Mouse (Mus musculus): ENCODE measurements around the gene Fosl1.
"Not testable (repeated sequence)": the region's sequence is repeated elsewhere in the genome, so short reads cannot be mapped to it uniquely, and the experiment has no call there.

The Fosl1 gene

DNA sequence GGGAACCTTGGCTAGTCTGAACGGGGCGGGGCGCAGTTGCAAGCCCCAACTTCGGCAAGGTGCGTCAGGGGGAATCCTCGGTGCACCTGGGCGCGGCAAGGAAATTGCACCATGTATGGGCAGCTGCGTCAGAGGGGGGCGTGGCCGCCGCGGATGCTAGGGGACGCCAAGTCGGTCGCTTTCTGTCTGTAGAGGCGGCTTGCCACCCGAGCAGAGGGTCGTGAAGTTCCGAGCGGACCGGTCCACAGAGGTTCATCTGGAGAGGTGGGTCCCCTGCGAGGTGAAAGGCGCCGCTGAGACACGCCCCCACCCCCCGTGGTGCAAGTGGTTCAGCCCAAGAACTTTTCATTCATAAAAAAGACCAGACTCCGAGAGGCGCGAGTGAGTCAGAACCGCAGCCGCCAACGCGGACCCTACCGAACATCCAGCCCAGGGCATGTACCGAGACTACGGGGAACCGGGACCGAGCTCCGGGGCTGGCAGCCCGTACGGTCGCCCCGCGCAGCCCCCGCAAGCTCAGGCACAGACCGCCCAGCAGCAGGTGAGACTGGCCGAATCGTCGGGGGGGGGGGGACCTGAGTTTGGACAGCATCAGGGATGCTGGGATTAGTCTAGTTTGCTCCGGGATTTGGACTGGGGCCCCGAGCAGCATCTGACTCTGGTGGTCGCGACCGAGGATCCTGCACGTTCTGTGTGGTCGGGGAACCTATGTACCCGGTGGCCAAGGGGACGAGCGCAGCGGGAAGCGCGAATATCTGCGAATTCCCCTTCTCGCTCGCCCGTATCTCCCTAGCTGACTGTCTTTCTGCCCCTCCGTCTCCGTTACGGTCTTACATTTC lies at the start of gene Fosl1:
Fosl1 (plus strand) TSS at position 33 of the 839 bp plus-strand sequence.
- in situ Hi-C loops (cut with MboI; ENCODE audit: unreplicated experiment in 2 of 2), result no loop called here

DNA sequence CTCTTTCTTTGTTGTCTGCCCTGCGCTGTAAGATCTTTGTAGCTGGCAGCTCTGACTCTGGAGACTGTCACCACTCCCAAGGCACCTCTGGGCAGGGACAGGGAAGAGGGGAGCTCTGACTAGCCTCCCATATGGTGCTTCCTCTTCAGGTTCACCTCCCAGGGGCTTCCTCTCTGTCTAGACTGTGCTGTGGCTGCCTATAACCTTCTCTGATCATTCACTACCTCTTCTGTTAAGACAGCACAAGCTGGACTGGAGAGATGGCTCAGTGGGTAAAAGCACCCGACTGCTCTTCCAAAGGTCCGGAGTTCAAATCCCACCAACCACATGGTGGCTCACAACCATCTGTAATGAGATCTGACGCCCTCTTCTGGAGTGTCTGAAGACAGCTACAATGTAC lies 46.3 kb upstream of the Fosl1 start:
- in situ Hi-C loops (cut with MboI; ENCODE audit: unreplicated experiment in 2 of 2), result not testable (repeated sequence)

DNA sequence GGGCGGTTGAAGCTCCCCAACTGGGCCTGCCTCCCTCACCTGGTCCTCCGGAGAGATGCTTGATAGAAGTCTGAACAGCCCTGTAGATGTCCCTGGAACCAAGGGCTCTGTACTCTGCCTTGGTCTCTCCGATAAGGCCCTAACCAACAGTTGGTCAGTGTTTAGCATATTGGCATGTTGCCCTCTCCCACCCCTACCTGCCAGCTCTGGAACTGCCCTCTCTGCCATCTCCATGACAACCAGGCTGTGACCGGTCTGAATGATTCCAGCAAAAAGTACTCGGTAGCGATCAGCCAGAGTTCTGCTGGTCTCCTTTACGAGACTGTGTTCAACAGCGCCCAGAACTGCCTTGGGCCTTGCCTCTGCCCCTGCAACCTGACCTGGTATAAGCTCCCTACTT lies 45.1 kb upstream of the Fosl1 start, which contains the start of gene Tsga10ip:
Tsga10ip (minus strand) TSS at position 234 of the 400 bp plus-strand sequence.
- in situ Hi-C loops (cut with MboI; ENCODE audit: unreplicated experiment in 2 of 2), result no loop called here

DNA sequence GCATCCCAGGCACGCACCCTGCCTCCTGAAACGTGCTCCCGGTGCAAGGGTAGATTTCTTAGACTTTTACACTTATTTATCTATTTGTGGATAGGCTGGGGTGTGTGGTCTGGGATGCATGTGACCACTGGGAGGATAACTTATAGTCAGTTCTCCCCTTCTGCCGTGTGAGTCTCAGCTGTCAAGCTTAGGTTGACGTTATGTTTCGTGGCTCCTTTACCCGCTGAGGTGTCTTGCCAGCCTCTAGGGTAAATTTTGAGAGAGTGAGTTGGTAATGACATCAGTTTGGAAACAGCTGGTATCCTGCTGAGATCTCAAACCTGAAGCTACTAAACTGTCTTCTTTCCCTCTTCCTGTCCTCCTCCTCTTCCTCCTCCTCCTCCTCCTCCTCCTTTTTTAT lies 41.4 kb upstream of the Fosl1 start:
- in situ Hi-C loops (cut with MboI; ENCODE audit: unreplicated experiment in 2 of 2), result loop anchor here in 1 of 2 experiments (5.0 kb wide), 1 partner anchor 69 kb away; the partner anchor contains the start of gene Catsper1

DNA sequence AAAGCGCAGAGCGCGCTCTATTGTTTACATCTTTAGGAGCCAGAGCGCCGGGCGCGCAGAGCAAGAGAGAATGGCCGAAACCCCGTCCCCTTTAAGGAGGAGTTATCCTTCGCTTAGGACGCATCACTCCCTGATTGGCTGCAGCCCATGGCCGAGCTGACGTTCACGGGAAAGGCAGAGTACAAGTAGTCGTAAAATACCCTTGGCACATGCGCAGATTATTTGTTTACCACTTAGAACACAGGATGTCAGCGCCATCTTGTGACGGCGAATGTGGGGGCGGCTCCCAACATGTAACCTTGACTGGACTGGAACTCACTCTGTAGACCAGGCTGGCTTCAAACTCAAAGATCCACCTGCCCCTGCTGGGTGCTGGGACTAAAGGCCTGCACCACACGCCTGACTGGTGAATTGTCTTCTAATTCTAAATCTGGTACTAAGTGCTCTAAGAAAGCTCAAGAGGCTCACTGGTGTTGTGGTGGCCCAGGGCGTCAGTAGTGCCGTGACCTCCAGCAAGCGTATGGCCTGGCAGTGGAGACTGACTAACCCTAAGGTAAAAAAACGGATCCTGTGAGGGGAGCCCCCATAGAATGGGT lies 40.7 kb upstream of the Fosl1 start:
- in situ Hi-C loops (cut with MboI; ENCODE audit: unreplicated experiment in 2 of 2), result loop anchor here in 1 of 2 experiments (5.0 kb wide), 1 partner anchor 69 kb away; the partner anchor contains the start of gene Catsper1

DNA sequence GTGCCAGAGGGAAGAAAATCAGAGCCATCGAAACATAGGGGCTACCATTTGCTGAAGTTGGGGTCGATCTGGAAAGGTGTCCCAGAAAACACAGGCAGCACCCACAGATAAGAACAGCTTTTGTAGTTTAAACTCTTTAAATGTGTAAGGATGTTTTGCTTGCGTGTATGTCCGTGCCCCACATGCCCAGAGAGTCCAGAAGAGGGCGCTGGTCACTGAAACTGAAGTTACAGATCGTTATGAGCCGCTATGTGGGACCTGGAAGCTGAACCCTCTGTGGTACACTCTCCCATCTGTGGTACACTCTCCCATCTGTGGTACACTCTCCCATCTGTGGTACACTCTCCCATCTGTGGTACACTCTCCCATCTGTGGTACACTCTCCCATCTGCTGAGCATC lies 40.2 kb upstream of the Fosl1 start:
- in situ Hi-C loops (cut with MboI; ENCODE audit: unreplicated experiment in 2 of 2), result loop anchor here in 1 of 2 experiments (5.0 kb wide), 1 partner anchor 70 kb away; the partner anchor contains the start of gene Catsper1

DNA sequence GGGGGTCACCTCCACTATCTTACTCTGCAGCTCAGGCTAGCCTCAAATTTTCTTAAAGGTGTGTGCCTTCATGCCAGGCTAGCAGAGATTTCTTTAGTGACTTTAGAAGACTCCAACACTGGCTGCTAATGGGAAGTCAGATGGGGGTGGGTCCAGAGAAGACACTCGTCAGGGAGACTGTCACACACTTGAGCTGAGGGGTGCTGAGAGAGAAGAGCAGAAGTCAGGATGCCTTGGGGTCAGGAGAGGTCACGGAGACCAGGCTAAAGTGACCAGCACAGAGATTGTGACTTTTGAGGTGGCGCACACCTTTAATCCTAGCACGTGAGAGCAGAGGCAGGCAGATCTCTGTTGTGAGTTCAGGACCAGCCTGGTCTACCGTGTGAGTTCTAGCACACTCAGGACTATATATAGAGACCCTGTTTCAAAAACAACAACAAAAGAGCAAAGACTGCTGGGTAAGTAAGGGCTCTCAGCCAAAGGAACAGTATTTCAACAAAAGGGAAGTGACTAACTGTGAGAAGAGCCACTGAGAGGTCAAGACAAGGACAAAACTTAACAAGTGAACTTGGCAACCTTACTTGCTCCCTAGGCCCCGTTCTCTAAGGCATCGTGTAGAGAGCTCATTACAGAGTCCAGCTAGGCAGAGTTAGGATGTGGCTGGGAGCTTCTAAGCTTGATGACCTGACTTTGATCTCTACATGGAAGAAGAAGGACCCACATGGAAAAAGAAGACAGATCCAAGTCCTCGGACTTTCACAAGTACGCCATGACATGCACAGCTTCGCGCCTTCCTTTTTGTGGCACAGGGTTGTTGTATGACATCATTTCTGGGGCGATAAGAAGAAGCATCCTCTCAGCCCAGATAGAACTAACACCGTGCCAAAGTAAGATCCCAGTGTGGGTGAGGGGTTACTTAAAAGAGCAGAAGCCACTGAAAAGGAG lies 39.0 kb upstream of the Fosl1 start:
- in situ Hi-C loops (cut with MboI; ENCODE audit: unreplicated experiment in 2 of 2), result loop anchor here in 1 of 2 experiments (5.0 kb wide), 1 partner anchor 71 kb away; the partner anchor contains the start of gene Catsper1

DNA sequence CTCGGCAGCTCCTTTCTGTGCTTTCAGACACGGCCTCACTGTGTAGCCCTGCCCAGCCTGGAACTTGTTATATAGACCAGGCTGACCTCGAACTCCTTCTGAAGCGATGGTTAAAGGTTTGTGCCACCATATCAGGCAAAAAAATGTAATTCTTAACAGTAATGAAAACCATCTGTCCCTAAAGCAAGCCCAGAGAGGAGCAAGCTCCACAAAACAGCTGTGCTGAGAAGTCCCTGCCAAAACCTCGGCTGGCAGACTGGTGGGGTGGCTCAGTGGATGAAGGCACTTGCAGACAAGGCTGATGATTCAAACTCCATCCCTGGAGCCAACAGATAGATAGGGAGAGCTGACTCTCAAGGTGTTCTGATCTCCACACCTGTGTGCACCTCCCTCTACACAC lies 38.3 kb upstream of the Fosl1 start:
- in situ Hi-C loops (cut with MboI; ENCODE audit: unreplicated experiment in 2 of 2), result loop anchor here in 1 of 2 experiments (5.0 kb wide), 1 partner anchor 72 kb away; the partner anchor contains the start of gene Catsper1

DNA sequence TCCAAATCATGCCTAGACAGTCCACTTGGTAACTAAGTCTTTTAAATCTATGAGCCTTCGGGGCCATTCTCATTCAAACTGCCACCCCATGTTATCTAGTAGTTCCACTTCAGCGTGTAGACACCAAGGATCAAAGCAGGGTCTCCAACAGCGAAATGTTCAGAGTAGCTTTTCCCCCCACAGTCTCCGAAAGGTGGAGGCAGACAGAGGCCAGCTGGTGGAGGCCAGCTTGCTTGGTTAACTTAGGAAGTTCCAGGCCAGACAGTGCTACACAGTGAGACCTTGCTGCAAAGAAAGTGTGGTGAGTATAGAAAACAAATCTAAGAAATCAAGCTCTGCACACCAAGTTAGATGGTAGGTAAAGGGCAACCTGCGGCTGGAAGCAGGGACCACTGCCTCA lies 36.7 kb upstream of the Fosl1 start:
- in situ Hi-C loops (cut with MboI; ENCODE audit: unreplicated experiment in 2 of 2), result no loop called here

DNA sequence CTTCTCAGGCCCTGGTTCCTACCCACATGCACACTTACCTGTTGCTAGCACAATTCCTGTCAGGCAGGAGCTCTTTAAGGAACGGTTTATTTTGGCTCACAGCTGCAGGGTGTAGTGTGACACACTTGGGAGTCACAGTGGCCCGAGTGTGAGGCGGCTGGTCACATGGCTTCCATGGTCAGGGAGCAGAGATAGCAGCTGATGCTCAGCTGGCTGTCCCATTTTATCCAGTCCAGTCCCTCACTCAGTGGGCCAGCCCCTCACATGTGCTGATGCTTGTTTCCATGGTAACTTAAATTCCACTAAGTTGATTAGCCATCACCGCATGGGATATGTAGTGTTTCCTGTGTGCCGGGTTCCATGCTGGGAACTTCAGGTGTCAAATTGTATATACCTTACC lies 35.4 kb upstream of the Fosl1 start:
- in situ Hi-C loops (cut with MboI; ENCODE audit: unreplicated experiment in 2 of 2), result no loop called here

DNA sequence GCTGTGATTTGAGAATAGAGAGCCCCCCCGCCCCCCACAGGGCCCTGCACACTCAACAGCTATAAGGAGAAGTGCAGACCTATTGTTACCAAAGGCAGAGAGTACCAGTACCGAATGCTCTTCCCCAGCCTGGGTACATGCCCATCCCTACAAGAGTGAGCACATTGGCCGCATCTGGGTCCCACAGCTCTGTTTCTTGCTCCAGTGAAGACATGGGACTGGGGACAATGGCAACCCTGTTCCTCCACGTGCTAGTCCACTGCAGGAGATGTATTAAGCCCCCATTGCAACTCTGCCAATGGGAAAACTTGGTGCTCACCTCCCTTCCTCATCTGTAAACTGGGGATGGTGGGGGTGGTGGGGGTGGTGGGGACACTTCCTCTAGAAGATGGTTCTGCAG lies 33.5 kb upstream of the Fosl1 start:
- in situ Hi-C loops (cut with MboI; ENCODE audit: unreplicated experiment in 2 of 2), result no loop called here

DNA sequence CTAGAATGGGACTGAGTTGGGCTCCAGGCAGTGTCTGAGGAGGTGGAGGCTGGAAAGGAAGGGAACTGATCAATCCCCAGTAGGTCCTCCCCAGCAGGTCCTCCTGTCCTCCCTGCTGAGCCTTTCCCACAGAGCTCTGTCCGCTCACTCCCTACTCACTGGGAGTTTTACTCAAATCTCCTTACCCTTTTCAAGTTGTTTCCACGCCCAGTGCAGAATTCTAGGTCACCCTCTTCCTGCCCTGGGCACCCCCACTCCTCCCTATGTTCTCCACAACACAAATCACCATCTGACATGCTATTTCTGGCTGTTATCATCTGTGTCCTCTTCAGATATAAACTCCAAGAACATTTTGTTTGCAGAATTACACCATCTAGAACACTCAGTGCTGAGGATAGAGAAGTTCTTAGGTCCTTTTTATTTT lies 32.8 kb upstream of the Fosl1 start:
- in situ Hi-C loops (cut with MboI; ENCODE audit: unreplicated experiment in 2 of 2), result no loop called here

DNA sequence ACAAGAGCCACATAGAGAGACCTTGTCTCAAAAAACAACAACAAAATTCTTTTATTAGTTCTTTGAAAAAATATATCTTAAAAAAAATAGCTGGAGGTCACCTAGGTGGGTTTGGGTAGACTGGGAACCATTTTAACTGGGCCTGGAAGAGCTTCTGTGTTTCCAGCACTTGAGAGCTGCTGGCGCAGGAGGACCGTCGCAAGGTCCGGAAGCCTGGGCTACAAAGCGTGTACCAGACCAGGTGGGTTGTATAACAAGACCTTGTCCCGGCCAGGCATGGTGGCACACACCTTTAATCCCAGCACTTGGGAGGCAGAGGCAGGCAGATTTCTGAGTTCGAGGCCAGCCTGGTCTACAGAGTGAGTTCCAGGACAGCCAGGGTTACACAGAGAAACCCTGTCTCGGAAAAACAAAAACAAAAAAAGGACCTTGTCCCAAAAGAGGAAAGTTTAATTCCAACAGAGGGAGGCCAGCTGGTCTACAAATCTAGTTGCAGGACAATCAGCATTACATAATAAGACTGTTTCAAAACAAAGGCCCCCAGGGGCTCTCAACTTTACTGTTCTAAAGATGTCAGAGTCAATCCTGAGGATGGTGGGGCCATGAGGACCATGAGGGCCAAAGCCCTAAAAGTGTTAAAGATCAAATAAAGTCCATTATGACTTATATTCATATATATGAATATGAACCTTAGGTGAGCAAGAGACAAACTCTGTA lies 28.4 kb upstream of the Fosl1 start:
- in situ Hi-C loops (cut with MboI; ENCODE audit: unreplicated experiment in 2 of 2), result no loop called here

DNA sequence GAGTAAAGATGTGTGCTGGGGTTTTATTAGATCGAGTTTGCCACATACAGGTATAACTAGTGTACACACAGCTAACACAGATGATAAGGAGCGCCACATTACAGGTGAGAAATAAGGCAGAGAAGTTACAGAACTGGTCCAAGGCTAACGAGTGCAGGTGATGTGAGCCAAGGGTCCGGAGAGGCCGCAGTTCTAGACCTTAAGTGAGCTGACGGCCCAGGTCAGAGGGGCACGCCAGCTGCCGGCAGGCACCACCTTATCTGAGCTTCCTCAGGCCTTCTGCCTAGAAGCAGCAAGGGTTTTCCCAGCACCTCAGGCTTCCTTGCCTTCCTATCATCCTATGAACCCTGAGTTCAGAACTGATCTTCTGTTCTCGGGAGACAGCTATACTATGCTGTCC lies 27.7 kb upstream of the Fosl1 start:
- in situ Hi-C loops (cut with MboI; ENCODE audit: unreplicated experiment in 2 of 2), result loop anchor here in 1 of 2 experiments (10.0 kb wide), 1 partner anchor 45 kb away; no protein-coding TSS in a partner anchor

DNA sequence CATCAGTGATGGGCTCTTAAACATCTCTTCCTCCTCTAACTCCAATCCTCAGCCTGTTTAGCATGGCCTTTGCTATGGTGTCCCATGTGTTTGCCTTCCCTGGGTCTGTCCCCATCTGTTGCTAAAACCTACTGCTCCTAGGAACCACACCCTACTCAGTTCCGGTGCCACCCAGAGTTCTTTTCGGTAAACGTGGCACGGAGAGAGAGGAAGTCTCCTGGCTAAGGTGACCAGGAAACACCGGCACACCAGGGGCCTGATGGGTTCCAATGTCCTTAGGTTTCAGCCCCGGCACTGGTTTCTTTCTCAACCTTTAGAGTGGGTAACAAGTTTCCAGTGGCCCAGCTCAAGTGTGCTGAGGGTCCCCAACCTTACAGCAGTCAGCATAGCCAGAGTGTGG lies 26.8 kb upstream of the Fosl1 start:
- in situ Hi-C loops (cut with MboI; ENCODE audit: unreplicated experiment in 2 of 2), result loop anchor here in 1 of 2 experiments (10.0 kb wide), 1 partner anchor 46 kb away; no protein-coding TSS in a partner anchor

DNA sequence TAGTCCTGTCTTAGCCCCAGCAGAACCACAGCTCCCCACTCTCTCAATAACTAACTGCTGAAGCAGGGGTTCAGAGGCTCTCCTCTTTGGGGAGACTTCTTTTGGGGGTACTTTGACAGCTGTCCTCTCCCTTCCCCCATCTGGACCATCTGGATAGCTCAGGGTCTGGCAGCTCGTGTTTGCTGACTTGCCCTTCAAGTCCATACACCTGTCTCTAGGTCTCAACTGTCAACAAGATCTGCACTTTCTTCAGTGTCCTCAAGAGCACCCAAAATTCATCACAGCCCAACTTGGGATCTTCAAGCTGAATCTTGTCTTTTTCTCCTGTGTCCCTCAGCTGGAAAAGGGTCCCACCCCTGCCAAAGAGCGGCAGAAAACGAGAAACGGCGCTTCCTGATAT lies 25.6 kb upstream of the Fosl1 start:
- in situ Hi-C loops (cut with MboI; ENCODE audit: unreplicated experiment in 2 of 2), result loop anchor here in 1 of 2 experiments (10.0 kb wide), 1 partner anchor 47 kb away; no protein-coding TSS in a partner anchor

DNA sequence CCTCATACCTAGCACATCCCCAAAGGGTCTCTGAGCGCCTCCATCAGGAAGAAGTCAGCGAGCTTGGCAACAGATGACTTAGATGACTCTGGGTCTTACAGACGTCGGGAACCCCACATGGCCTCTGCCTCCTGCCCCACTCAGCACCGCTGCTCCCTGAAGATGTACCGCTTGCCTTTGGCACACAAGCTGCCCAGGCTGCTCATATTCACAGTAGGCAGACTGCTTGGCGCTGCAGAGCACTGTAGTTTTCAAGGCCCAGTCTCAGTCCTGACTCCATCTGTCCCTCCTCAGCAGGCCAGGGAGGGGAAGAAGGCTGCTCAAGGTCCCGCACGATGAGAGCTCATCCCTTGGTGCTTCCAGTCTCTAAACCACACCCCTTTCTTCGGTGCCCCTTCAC lies 25.1 kb upstream of the Fosl1 start:
- in situ Hi-C loops (cut with MboI; ENCODE audit: unreplicated experiment in 2 of 2), result loop anchor here in 1 of 2 experiments (10.0 kb wide), 1 partner anchor 47 kb away; no protein-coding TSS in a partner anchor

DNA sequence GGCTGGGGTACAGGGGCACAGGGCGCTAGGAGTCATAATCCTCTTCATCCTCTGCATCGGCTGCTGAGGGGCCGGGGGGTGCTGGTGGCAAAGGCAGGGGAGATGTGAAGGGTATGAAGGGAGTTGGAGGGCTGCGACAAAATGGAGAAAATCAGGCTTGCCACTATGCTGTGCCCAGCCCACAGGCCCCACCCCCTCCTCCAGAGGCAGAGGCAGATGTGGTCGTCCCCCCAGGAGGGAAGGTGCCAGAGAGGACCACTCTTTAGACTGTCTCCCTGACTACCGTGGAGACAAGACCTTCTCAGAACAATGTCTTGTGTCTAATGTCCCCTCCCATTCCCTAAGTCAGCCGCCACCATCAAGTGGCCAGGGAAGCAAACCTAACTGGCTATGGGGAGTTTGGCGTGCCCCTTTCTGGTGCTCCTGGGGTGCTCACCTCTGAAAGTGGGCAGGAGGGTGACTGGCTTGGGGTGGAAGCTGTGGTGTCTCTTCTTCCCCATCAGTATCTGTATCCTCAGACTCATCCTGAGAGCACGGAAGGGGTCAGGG lies 24.4 kb upstream of the Fosl1 start:
- in situ Hi-C loops (cut with MboI; ENCODE audit: unreplicated experiment in 2 of 2), result loop anchor here in 1 of 2 experiments (10.0 kb wide), 1 partner anchor 48 kb away; no protein-coding TSS in a partner anchor

DNA sequence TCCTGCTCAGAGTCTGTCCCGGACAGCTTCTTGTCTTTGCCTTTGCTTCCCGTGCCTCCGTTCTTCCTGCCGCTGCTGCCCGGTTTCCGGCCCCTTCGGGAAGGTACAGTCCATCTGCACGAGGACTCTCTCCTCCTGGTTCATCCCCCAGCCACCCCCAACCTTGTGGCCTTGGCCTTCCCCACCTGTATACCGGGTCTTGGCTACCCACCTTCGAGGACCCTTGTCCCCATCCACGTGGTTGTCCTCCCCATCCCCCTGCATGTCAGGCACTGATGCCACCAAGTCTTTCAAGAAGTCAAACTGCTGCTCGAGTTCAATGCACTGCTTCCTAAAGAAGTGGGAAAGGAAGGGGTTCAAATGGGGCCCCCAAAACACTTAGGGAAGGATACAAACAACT lies 23.8 kb upstream of the Fosl1 start:
- in situ Hi-C loops (cut with MboI; ENCODE audit: unreplicated experiment in 2 of 2), result loop anchor here in 1 of 2 experiments (10.0 kb wide), 1 partner anchor 49 kb away; no protein-coding TSS in a partner anchor
